Mouse (Mus musculus) liver, embryonic 15.5 days (tissue): ENCODE data around the gene Ly6g6c. TPM values are rescaled to one million over a fixed set of nuclear protein-coding genes. Genes with fewer than 3 reads are reported as not detected.

Experiments used
- ATAC-seq: fragments of 200-750 bp; cut with Nextera tagmentation; 2 replicates; pipeline ENCODE4 v1.8.0; 2017; ENCODE audit warnings: moderate number of reproducible peaks, mild to moderate bottlenecking, moderate library complexity; ENCODE audit not compliant: insufficient read depth
- H3K27ac ChIP-seq: fragments of 300-500 bp; sonication (generic); replicated peaks from 2 replicates; pipeline ENCODE4 v1.5.1; 2015; ENCODE audit warnings: mild to moderate bottlenecking, inconsistent platforms
- H3K27me3 ChIP-seq: fragments of 300-500 bp; sonication (generic); 2 replicates; pipeline ENCODE4 v1.6.1; 2015; ENCODE audit warnings: mild to moderate bottlenecking, inconsistent platforms
- H3K36me3 ChIP-seq: fragments of 300-500 bp; sonication (generic); replicated peaks from 2 replicates; pipeline ENCODE4 v1.6.1; 2015; ENCODE audit warnings: moderate library complexity, mild to moderate bottlenecking, inconsistent platforms
- H3K4me1 ChIP-seq: fragments of 300-500 bp; sonication (generic); replicated peaks from 2 replicates; pipeline ENCODE4 v1.6.1; 2015; ENCODE audit warnings: inconsistent platforms
- H3K4me2 ChIP-seq: fragments of 300-500 bp; sonication (generic); 2 replicates; pipeline ENCODE4 v1.6.1; 2015; ENCODE audit warnings: moderate library complexity, mild to moderate bottlenecking, inconsistent platforms
- H3K4me3 ChIP-seq: fragments of 300-500 bp; sonication (generic); replicated peaks from 2 replicates; pipeline ENCODE4 v1.5.1; 2015; ENCODE audit warnings: mild to moderate bottlenecking, inconsistent platforms
- H3K9ac ChIP-seq: fragments of 300-500 bp; sonication (generic); 2 replicates; pipeline ENCODE4 v1.6.1; 2015; ENCODE audit warnings: moderate library complexity, mild to moderate bottlenecking, inconsistent platforms
- H3K9me3 ChIP-seq: fragments of 300-500 bp; sonication (generic); replicated peaks from 2 replicates; pipeline ENCODE4 v1.6.1; 2016; ENCODE audit warnings: inconsistent platforms
- WGBS: fragments of 180-500 bp; shearing (Covaris S2); methylation state at CpG from one replicate; pipeline ENCODE4 v1.1.7; 2015; ENCODE audit warnings: mixed read lengths; ENCODE audit not compliant: insufficient replicate concordance; 5-methylcytosine and 5-hydroxymethylcytosine counted together
- polyA plus RNA-seq: library from polyadenylated mRNA; unstranded; fragments of >200 nt; fragmentation: Nextera tagmentation; extraction: Ambion mirVana; gene quantifications from 2 replicates; pipeline ENCODE4 v1.2.1, GENCODE M21; 2015

Gene Ly6g6c
- polyA plus RNA-seq, 1 experiment from 2014 or later = 0.21 TPM

DNA sequence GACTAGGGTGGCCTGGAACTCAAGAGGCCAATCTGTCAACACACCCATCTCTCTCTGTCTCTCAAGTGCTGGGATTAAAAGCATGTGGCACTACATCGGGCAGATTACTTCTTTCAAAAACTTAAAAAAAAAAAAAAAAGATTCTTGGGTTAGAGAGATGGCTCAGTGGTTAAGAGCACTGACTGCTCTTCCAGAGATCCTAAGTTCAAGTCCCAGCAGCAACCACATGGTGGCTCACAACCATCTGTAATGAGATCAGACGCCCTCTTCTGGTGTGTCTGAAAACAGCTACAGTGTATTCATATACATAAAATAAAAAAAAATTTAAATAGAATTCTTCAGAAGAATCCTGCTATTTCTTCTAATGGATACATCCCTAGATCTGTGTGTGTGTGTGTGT lies 23.0 kb downstream of the Ly6g6c start:
- H3K4me1 ChIP-seq = peaks cover 48% of the 10 kb centered on the region

DNA sequence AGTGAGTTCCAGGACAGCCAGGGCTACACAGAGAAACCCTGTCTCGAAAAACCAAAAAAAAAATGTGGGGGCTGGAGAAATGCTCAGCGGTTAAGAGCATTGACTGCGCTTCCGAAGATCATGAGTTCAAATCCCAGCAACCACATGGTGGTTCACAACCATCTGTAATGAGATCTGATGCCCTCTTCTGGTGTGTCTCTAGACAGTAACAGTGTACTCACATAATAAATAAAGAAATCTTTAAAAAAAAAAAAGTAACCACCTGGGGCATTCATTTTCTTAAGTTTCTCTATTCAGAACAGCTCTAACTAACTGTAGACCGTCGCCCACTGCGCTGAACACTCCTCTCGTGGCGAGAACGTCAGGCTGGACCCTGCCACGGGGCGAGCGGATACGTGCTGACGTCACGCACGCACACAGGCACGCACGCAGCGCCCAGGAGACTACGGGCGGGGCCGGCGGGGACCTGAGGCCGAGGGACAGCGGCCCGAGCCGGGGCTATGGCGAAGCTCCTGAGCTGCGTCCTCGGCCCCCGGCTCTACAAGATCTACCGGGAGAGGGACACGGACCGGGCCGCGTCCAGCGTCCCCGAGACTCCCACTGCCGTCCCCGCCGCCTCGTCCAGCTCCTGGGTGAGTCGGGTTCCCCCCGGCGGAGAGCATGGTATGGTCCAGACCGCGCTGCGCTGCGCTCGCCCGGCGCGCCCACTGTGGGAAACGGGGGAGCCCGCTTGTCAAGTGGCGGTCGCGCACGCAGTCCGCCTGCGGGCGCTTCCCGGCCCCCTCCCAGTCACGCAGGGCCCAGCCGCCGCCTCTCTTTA lies 23.8 kb downstream of the Ly6g6c start, which contains the start of gene Abhd16a:
Abhd16a (plus strand) TSS at position 439 of the 820 bp plus-strand sequence.
- ATAC-seq = peak; percentile 97
- WGBS = 2% methylated on average over 67 of the region's 67 CpGs
- Histone ChIP-seq H3K9me3 (no peaks in the 10 kb centered on the region), H3K4me1 (peaks cover 48% of the 10 kb centered on the region), H3K27ac (peak within 1 kb of the TSS; percentile 97), H3K9ac (peak within 1 kb of the TSS; percentile 92), H3K4me3 (peak within 1 kb of the TSS; percentile 79), H3K4me2 (peak within 1 kb of the TSS; percentile 83), H3K27me3 (no peaks in the 10 kb centered on the region), H3K36me3 (peaks cover 35% of the 10 kb centered on the region)

More for the DNA sequence above, 23.0 kb downstream of the Ly6g6c start:
- Histone ChIP-seq H3K9ac (no peak overlapping the region), H3K27ac (no peak overlapping the region), H3K4me2 (no peak overlapping the region), H3K4me3 (no peak overlapping the region), H3K9me3 (no peaks in the 10 kb centered on the region), H3K36me3 (peaks cover 26% of the 10 kb centered on the region), H3K27me3 (no peaks in the 10 kb centered on the region)
- no peak for ATAC-seq
- 34% methylated on average over 2 of the region's 2 CpGs for WGBS

DNA sequence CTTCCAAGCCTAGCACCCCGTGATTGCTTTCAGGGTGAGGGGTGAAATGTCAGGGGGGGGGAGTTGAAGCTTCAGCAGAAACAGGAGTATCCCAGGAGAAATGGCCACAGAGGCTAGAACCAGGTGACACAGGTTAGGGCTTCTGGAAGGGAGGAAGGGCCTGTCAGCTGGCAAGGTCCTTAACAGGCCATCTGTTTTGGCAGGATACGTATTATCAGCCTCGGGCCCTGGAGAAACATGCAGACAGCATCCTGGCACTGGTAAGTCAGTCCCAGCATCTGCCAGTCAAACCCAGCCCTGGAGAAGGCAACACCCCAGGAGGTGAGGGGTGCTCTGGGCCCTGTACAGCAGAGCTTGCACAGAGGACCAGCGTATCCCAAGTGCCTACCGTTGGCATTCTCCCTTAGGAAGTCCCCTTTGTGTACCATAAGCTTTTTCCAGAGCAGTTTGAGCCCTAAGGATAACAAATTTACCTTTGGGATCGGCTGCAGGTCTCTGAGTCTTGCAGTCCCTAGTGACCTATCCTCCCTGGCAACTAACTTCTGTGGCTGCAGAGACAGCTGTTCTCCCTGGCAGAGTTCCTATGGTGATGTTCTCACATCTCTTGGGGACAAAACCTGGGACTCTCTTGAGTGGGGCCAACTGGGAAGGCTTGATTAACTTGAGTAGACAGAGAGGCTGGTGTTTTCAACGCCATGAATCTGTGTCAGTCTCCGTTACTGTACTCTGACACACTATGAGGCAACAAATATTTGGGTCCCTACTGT lies 25.2 kb downstream of the Ly6g6c start:
- Histone ChIP-seq H3K4me2 (peak overlapping the region; percentile 83), H3K9me3 (no peaks in the 10 kb centered on the region), H3K9ac (peak overlapping the region; percentile 92), H3K4me3 (peak overlapping the region; percentile 79), H3K27ac (peak overlapping the region; percentile 97), H3K27me3 (no peaks in the 10 kb centered on the region), H3K4me1 (peaks cover 45% of the 10 kb centered on the region), H3K36me3 (peaks cover 48% of the 10 kb centered on the region)
- 54% methylated on average over 8 of the region's 8 CpGs for WGBS
- ATAC-seq = peak; percentile 43

DNA sequence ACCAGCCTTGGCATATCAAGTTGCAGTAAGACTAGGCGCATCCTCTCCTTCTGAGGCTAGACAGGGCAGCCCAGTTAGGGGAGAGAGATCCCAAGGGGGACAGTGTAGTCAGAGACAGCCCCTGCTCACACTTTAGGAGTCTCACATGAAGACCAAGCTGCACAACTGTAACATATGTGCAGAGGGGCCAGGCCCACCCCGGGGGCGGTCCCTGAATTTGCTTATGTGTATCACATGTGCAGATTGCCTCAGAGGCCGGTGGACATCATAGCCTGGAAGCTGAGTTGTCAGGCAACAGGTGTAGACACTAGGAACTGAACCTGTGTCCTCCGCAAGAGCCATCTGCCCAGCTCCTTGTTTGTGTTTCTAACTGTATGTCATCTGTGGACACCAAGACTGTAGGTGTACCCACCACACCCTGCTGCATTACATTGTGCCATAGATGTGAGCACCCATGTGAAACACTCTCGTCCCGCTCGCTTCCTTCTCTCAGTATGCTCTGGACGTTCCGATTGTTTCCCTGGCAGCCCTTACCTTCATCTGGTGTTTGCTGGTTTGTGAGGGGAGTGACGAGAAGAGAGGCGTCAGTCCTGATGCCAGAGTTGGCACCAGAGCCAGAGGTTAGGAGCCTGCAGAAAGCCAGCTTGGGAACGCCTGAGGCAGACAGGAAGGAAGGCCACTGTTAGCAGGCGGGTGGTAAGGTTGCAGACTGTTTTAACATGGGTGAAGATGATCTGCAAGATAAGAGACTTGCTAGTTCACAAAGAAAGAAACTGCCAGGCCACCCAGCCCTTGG lies 27.4 kb downstream of the Ly6g6c start:
- ATAC-seq = no peak
- Histone ChIP-seq H3K4me2 (no peak overlapping the region), H3K36me3 (peaks cover 70% of the 10 kb centered on the region), H3K27ac (no peak overlapping the region), H3K27me3 (no peaks in the 10 kb centered on the region), H3K4me3 (no peak overlapping the region), H3K9me3 (no peaks in the 10 kb centered on the region), H3K4me1 (peaks cover 40% of the 10 kb centered on the region), H3K9ac (no peak overlapping the region)
- 82% methylated on average over 14 of the region's 14 CpGs for WGBS

DNA sequence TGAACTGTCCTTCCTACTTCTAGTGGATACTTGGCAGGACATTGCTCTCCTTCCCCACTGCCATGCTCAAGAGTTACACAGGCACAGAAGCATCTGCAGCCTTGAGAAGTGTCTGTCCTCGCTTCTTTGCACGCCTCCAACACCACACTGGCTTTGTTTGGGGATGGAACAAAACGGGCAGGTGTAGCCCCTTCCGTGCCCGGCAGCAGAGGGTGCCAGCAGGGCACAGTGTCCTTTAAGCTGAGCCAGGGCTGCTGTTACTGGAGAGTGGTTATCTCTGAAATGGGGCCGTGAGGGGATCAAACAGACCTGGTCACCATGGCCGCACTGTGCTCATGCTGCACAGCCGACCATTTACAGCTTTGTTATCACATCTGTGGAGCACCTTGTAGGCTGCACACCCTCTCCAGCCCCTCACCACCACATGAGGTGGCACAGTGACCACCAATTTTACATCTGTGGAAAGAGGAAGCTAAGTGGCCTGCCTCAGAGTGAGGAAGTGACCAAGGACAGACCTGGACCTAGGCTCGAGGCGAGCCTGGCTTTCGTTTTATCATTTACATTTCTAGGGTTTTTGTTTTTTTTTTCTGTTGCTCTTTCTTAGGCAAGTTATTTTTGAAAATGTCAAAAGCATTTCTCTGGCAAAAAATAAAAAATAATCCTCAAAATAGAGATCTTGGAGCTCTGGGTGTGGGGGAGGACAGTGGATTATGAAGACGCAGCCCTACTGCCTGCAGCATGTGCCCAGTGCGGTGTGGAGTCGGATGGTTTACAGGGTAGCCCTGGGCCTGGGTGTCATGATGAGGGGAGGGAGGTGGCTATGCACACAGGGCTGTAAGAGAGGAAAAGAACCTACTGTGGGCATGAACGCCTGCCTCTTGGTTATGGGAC lies 29.5 kb downstream of the Ly6g6c start:
- ATAC-seq = no peak
- H3K9ac ChIP-seq = no peak overlapping the region
- peaks cover 31% of the 10 kb centered on the region for H3K4me1 ChIP-seq
- H3K27ac ChIP-seq = no peak overlapping the region
- no peak overlapping the region for H3K4me2 ChIP-seq
- WGBS = 74% methylated on average over 15 of the region's 15 CpGs
- H3K27me3 ChIP-seq = no peaks in the 10 kb centered on the region
- peaks cover 91% of the 10 kb centered on the region for H3K36me3 ChIP-seq
- no peaks in the 10 kb centered on the region for H3K9me3 ChIP-seq
- no peak overlapping the region for H3K4me3 ChIP-seq

DNA sequence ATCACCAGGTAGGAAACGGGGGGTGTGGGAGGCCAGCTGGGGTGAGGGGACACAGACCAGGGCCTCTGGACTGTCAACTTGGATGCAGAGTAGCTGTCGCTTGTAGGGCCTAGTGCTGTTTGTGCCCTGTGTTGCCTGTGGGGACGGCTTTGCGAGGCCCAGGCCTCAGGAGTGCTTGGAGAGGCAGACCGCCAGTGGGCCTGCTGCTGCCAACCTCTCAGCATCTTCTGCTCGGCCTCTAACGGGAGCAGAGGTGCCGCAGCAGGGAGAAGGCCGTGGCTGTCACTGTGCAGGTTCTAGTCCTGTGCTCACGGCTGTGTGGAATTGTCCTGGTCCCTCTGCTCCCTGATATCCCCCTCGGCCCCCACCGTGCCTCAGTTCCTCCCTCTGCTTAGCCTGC lies 31.4 kb downstream of the Ly6g6c start:
- H3K27me3 ChIP-seq = no peaks in the 10 kb centered on the region
- H3K9ac ChIP-seq = no peak overlapping the region
- 87% methylated on average over 12 of the region's 12 CpGs for WGBS
- no peak for ATAC-seq
- H3K27ac ChIP-seq = no peak overlapping the region
- no peaks in the 10 kb centered on the region for H3K9me3 ChIP-seq
- peaks cover 98% of the 10 kb centered on the region for H3K36me3 ChIP-seq
- H3K4me2 ChIP-seq = no peak overlapping the region
- H3K4me3 ChIP-seq = no peak overlapping the region
- H3K4me1 ChIP-seq = peaks cover 23% of the 10 kb centered on the region

DNA sequence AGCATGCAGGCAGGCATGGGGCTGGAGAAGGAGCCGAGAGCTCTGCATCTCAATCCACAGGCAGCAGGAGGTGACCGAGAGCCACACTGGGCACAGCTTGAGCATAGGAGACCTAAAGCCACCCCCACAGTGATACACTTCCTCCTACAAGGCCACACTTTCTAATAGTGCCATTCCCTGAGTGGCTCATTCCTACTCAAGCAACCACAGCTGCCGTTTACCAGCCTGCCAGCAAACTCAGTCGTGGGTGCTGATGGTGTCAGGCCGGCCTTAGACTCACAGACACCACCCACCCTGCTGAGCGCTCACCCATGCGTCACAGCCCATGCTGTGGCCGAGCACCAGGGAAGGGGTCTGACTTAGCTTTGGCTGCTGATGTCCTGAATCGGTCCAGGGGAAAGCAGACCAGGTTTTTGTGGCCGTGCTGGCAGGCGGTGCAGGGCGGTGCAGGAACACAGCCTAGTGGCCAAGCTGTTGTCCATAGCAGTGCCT lies 32.0 kb downstream of the Ly6g6c start:
- no peak overlapping the region for H3K4me3 ChIP-seq
- H3K36me3 ChIP-seq = peaks cover 99% of the 10 kb centered on the region
- H3K4me1 ChIP-seq = peaks cover 26% of the 10 kb centered on the region
- H3K4me2 ChIP-seq = no peak overlapping the region
- WGBS = 82% methylated on average over 12 of the region's 12 CpGs
- ATAC-seq = no peak
- no peak overlapping the region for H3K27ac ChIP-seq
- H3K9me3 ChIP-seq = no peaks in the 10 kb centered on the region
- H3K9ac ChIP-seq = no peak overlapping the region
- H3K27me3 ChIP-seq = no peaks in the 10 kb centered on the region

DNA sequence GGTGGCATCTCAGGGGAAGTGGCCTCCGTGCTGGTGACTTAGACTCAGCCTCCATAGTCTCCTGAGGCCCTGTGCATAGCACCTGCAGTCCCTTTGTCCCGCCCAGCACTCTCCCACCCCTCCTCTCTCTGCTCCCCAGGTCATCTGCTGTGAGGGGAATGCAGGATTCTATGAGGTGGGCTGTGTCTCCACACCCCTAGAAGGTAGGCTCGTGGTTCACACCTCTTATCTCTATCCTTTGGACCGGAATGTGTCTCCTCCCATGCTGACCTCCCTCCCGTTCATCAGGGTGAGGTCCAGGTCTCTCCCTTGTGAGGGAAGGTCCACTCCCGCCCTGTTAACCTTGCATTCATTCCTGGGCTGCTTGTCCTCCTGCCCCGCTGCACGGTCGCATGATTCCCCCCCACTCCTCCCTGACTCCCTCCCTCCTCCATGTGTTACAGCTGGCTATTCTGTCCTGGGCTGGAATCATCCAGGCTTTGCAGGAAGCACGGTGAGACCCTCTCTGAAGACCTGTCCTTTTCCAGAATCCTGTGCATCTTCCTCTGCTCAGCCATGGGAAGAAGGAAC lies 35.1 kb downstream of the Ly6g6c start:
- Histone ChIP-seq H3K36me3 (peaks cover 81% of the 10 kb centered on the region), H3K4me3 (no peak overlapping the region), H3K9me3 (no peaks in the 10 kb centered on the region), H3K4me1 (peaks cover 46% of the 10 kb centered on the region), H3K27me3 (no peaks in the 10 kb centered on the region), H3K9ac (no peak overlapping the region), H3K4me2 (no peak overlapping the region), H3K27ac (no peak overlapping the region)
- ATAC-seq = no peak
- WGBS = 71% methylated on average over 10 of the region's 10 CpGs

DNA sequence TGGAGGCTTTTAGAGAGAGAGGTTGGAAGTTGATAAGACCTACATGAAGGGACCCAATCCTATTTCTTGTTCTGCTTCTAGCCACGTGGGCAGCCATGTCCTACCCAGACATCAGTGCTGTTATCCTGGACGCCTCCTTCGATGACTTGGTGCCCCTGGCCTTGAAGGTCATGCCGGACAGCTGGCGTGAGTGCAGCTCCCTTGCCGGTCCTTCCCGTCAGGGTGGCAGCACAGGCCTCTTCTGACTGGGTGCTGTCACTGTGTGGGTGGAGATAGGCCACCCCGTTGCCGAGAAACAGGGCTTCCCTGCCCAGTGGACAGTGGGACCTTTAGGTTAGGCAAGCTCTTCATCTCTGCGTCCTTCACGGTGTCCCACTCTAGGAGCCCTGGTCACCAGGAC lies 36.0 kb downstream of the Ly6g6c start:
- H3K4me3 ChIP-seq = no peak overlapping the region
- H3K36me3 ChIP-seq = peaks cover 73% of the 10 kb centered on the region
- no peak overlapping the region for H3K27ac ChIP-seq

DNA sequence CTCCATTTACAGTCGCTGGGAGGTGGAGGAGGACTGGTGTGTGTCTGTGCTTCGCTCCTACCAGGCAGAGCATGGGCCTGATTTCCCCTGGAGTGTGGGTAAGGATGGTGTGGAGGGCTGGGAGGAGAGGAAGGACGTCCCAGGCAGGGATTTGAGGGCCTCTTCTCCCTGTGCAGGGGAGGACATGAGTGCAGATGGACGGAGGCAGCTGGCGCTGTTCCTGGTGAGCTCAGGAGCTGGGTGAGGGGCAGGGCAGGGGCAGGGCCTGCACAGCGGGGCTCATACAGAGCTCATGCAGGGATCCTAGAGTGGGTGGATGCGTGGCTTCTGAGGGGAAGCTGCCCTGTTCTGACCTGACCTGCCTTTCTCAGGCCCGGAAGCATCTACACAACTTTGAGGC lies 37.1 kb downstream of the Ly6g6c start:
- no peaks in the 10 kb centered on the region for H3K27me3 ChIP-seq
- no peak overlapping the region for H3K4me2 ChIP-seq
- peaks cover 61% of the 10 kb centered on the region for H3K36me3 ChIP-seq
- H3K4me3 ChIP-seq = no peak overlapping the region
- H3K4me1 ChIP-seq = peaks cover 57% of the 10 kb centered on the region
- H3K27ac ChIP-seq = peak overlapping the region; percentile 87; the same call in 1 of the 2 replicates
- no peak for ATAC-seq
- WGBS = 79% methylated on average over 8 of the region's 8 CpGs
- no peaks in the 10 kb centered on the region for H3K9me3 ChIP-seq
- no peak overlapping the region for H3K9ac ChIP-seq

More for the DNA sequence above, 36.0 kb downstream of the Ly6g6c start:
- Histone ChIP-seq H3K4me2 (no peak overlapping the region), H3K9ac (no peak overlapping the region), H3K27me3 (no peaks in the 10 kb centered on the region), H3K9me3 (no peaks in the 10 kb centered on the region), H3K4me1 (peaks cover 55% of the 10 kb centered on the region)
- WGBS = 86% methylated on average over 11 of the region's 11 CpGs
- ATAC-seq = no peak
